Mouse (Mus musculus): ENCODE data around the gene Zdhhc19.

Zdhhc19 gene

GRCm38 (mm10) chr16:32551346-32551747, 55.3 kb downstream of the Zdhhc19 start:
- DNase-seq (ENCODE audit: low spot score): no peak

- no peak for DNase-seq (ENCODE audit: low spot score)
Measured at GRCm38 (mm10) chr16:32555588-32555987, 59.5 kb downstream of the Zdhhc19 start.

- DNase-seq (ENCODE audit: low spot score): no peak
Measured at GRCm38 (mm10) chr16:32559493-32559892, 63.4 kb downstream of the Zdhhc19 start.

- DNase-seq (ENCODE audit: low spot score): no peak
Measured at GRCm38 (mm10) chr16:32563056-32563793, 67.2 kb downstream of the Zdhhc19 start.

GRCm38 (mm10) chr16:32567282-32567681, 71.2 kb downstream of the Zdhhc19 start:
- no peak for DNase-seq (ENCODE audit: low spot score)

- DNase-seq (ENCODE audit: low spot score): no peak
Measured at GRCm38 (mm10) chr16:32568401-32568800, 72.3 kb downstream of the Zdhhc19 start.

- DNase-seq (ENCODE audit: low spot score): no peak
Measured at GRCm38 (mm10) chr16:32570042-32570441, 74.0 kb downstream of the Zdhhc19 start.

- no peak for DNase-seq (ENCODE audit: low spot score)
Measured at GRCm38 (mm10) chr16:32572528-32572927, 76.5 kb downstream of the Zdhhc19 start.

GRCm38 (mm10) chr16:32586482-32586881, 90.4 kb downstream of the Zdhhc19 start:
- no peak for DNase-seq (ENCODE audit: low spot score)

GRCm38 (mm10) chr16:32588568-32588967, 92.5 kb downstream of the Zdhhc19 start:
- DNase-seq (ENCODE audit: low spot score): no peak

- no peak for DNase-seq (ENCODE audit: low spot score)
Measured at GRCm38 (mm10) chr16:32591521-32591920, 95.5 kb downstream of the Zdhhc19 start.

GRCm38 (mm10) chr16:32593283-32593805, 97.3 kb downstream of the Zdhhc19 start:
- DNase-seq (ENCODE audit: low spot score): no peak

GRCm38 (mm10) chr16:32593916-32594315, 97.9 kb downstream of the Zdhhc19 start:
- DNase-seq (ENCODE audit: low spot score): no peak

GRCm38 (mm10) chr16:32594701-32595100, 98.6 kb downstream of the Zdhhc19 start:
- DNase-seq (ENCODE audit: low spot score): no peak

GRCm38 (mm10) chr16:32595142-32595855, 99.2 kb downstream of the Zdhhc19 start:
- no peak for DNase-seq (ENCODE audit: low spot score)

GRCm38 (mm10) chr16:32597909-32598381, 101.9 kb downstream of the Zdhhc19 start:
- DNase-seq (ENCODE audit: low spot score): no peak

GRCm38 (mm10) chr16:32599151-32599550, 103.1 kb downstream of the Zdhhc19 start:
- no peak for DNase-seq (ENCODE audit: low spot score)

GRCm38 (mm10) chr16:32602193-32602685, 106.2 kb downstream of the Zdhhc19 start:
- DNase-seq (ENCODE audit: low spot score): no peak

GRCm38 (mm10) chr16:32607562-32608343, 111.7 kb downstream of the Zdhhc19 start:
- DNase-seq (ENCODE audit: low spot score): no peak

GRCm38 (mm10) chr16:32608344-32608711, 112.3 kb downstream of the Zdhhc19 start:
- no peak for DNase-seq (ENCODE audit: low spot score)

GRCm38 (mm10) chr16:32608712-32609400, 112.8 kb downstream of the Zdhhc19 start, which contains the start of gene Tfrc:
Tfrc (plus strand) TSS chr16:32608920.
- DNase-seq (ENCODE audit: low spot score): peak; percentile 94
